Mouse (Mus musculus): Measurements from ENCODE around the gene Ttll5. TPM values are rescaled to one million over a fixed set of nuclear protein-coding genes. Genes with fewer than 3 reads are reported as not detected.

Ttll5 gene
- polyA plus RNA-seq, 1 experiment from 2014 or later = 15.5 TPM

DNA sequence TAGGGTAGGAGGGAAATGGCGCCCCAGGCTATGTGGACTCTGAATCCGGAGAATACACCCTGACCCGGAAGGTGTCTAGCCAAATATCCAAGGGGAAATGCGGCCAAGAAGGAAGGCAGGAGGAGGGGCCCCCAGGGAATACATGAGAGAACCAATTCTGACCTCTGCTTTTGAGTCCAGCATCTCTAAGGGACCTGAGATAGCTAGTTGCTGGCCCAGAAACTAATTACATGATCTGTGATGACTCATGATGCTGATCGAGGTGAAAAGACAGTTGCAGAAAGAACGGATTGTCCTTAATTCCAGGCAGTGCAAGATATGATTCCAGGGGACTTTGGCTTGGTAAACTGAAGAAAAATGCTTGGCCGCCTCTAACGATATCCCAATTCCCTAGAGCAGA is 232.5 kb downstream of the Ttll5 start:
- Histone ChIP-seq H3K27me3 (ENCODE audit: control insufficient read depth, insufficient read depth, low read length) (no peaks in the 10 kb centered on the region), H3K9me3 (replicated peaks; ENCODE audit: control insufficient read depth, low read length) (no peaks in the 10 kb centered on the region), H3K4me3 (ENCODE audit: low read length) (no peak overlapping the region), H3K36me3 (ENCODE audit: control insufficient read depth, insufficient read depth) (peaks cover 17% of the 10 kb centered on the region), H3K4me1 (ENCODE audit: control insufficient read depth, insufficient read depth, low read length) (no peaks in the 10 kb centered on the region), H3K9ac (ENCODE audit: low read length) (no peak overlapping the region), H3K4me2 (ENCODE audit: low read depth, low read length) (no peak overlapping the region), H3K27ac (ENCODE audit: low read length) (no peak overlapping the region)
- no peak for ATAC-seq (replicated peaks; ENCODE audit: extremely low read depth, insufficient read depth, low FRiP score)
- WGBS = 80% methylated on average over 8 of the region's 8 CpGs

DNA sequence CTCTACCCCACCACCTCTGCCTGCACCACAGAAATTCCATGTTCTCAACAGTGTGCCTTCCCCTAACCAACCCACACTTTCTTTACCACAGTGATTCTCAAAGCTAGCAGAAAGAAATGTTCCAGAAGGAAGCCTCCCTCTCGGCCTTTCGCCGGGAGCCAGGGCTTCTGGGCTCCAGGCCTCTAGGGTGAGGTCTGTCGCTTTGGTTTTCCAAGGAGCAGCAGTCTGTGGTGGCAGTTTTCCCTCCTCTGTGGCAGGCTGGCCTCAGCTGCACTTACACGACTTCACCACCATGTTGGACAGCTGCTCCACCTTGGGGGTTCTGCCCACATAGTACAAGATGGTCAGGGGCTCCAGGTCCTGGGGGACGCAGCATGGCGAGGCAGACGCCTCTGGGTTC is 233.1 kb downstream of the Ttll5 start:
- H3K4me3 ChIP-seq (ENCODE audit: low read length) = no peak overlapping the region

DNA sequence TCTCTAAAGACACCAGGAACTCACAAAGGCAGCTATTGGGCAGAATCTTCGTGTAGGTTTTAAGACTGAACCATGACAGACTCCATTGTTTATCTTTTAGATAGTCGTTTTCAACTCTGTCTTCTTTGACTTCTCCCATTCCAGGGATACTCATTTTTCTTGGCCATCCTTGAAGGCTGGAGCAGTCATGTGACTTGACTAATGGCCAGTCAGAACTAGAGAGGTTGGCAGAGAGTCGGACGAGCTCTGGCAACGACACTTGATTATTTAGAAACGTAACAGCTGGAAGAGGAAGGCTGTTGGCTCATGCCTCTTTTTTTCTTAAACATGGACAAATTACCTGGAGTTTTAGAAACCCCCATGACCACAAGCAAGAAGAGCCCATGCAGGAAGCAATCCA is 234.9 kb downstream of the Ttll5 start:
- Histone ChIP-seq H3K9ac (ENCODE audit: low read length) (no peak overlapping the region), H3K4me1 (ENCODE audit: control insufficient read depth, insufficient read depth, low read length) (no peaks in the 10 kb centered on the region), H3K4me3 (ENCODE audit: low read length) (no peak overlapping the region), H3K27ac (ENCODE audit: low read length) (no peak overlapping the region), H3K4me2 (ENCODE audit: low read depth, low read length) (no peak overlapping the region), H3K36me3 (ENCODE audit: control insufficient read depth, insufficient read depth) (peaks cover 23% of the 10 kb centered on the region), H3K9me3 (replicated peaks; ENCODE audit: control insufficient read depth, low read length) (no peaks in the 10 kb centered on the region), H3K27me3 (ENCODE audit: control insufficient read depth, insufficient read depth, low read length) (no peaks in the 10 kb centered on the region)
- no peak for ATAC-seq (replicated peaks; ENCODE audit: extremely low read depth, insufficient read depth, low FRiP score)
- 51% methylated on average over 6 of the region's 6 CpGs for WGBS

More for the DNA sequence above, 233.1 kb downstream of the Ttll5 start:
- H3K27me3 ChIP-seq (ENCODE audit: control insufficient read depth, insufficient read depth, low read length) = no peaks in the 10 kb centered on the region
- H3K27ac ChIP-seq (ENCODE audit: low read length) = no peak overlapping the region
- no peak for ATAC-seq (replicated peaks; ENCODE audit: extremely low read depth, insufficient read depth, low FRiP score)
- WGBS = 84% methylated on average over 8 of the region's 8 CpGs
- no peak overlapping the region for H3K4me2 ChIP-seq (ENCODE audit: low read depth, low read length)
- no peak overlapping the region for H3K9ac ChIP-seq (ENCODE audit: low read length)
- H3K36me3 ChIP-seq (ENCODE audit: control insufficient read depth, insufficient read depth) = peaks cover 17% of the 10 kb centered on the region
- H3K4me1 ChIP-seq (ENCODE audit: control insufficient read depth, insufficient read depth, low read length) = no peaks in the 10 kb centered on the region
- no peaks in the 10 kb centered on the region for H3K9me3 ChIP-seq (replicated peaks; ENCODE audit: control insufficient read depth, low read length)

DNA sequence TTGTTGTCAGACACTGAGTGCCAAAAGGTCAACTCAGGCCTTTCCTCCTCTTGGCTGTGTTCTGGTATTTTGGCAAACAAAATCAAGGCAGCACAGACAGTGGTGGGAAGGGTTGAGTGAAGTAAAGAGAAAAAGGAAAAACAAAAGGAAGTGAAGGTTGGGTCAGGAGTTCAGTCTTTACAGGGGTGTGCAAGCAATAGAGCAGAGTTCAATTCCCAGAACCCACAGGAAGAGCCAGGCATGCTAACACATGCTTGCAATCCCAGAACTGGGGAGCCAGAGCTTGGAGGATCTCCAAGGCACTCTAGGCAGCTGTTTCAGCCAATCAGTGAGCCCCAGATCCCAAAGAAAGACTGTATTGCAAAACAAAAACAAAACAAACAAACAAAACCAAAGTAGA is 240.3 kb downstream of the Ttll5 start:
- H3K4me2 ChIP-seq (ENCODE audit: low read depth, low read length) = no peak overlapping the region
- no peak overlapping the region for H3K27ac ChIP-seq (ENCODE audit: low read length)
- H3K27me3 ChIP-seq (ENCODE audit: control insufficient read depth, insufficient read depth, low read length) = no peaks in the 10 kb centered on the region
- no peaks in the 10 kb centered on the region for H3K4me1 ChIP-seq (ENCODE audit: control insufficient read depth, insufficient read depth, low read length)
- peaks cover 15% of the 10 kb centered on the region; the same call in 1 of the 2 replicates for H3K36me3 ChIP-seq (ENCODE audit: control insufficient read depth, insufficient read depth)
- ATAC-seq (replicated peaks; ENCODE audit: extremely low read depth, insufficient read depth, low FRiP score) = no peak
- H3K4me3 ChIP-seq (ENCODE audit: low read length) = no peak overlapping the region
- H3K9ac ChIP-seq (ENCODE audit: low read length) = no peak overlapping the region
- H3K9me3 ChIP-seq (replicated peaks; ENCODE audit: control insufficient read depth, low read length) = no peaks in the 10 kb centered on the region

DNA sequence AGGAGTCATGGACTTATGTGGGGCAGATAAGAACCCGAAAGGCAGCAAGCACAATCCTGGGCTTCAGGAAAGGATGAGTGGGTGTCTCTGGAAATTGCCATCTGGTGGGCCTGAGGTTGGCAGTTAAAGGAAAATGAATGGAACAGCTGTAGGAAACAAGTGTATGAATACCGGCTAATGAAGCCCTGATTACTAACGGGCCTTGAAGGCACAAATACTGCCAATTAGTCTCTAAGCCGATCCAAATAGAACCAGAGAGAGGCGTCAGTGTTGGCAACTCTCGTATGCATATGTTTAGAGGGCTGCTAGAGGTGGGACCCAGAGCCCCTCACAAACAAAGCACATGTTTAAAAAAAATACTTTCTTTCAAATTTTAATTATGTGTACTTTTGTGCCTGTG is 247.0 kb downstream of the Ttll5 start:
- H3K4me2 ChIP-seq (ENCODE audit: low read depth, low read length) = no peak overlapping the region
- ATAC-seq (replicated peaks; ENCODE audit: extremely low read depth, insufficient read depth, low FRiP score) = no peak
- H3K36me3 ChIP-seq (ENCODE audit: control insufficient read depth, insufficient read depth) = peaks cover 4% of the 10 kb centered on the region; the same call in 1 of the 2 replicates
- H3K9me3 ChIP-seq (replicated peaks; ENCODE audit: control insufficient read depth, low read length) = no peaks in the 10 kb centered on the region
- peaks cover 6% of the 10 kb centered on the region; the same call in 1 of the 2 replicates for H3K4me1 ChIP-seq (ENCODE audit: control insufficient read depth, insufficient read depth, low read length)
- no peak overlapping the region for H3K27ac ChIP-seq (ENCODE audit: low read length)
- 86% methylated on average over 6 of the region's 6 CpGs for WGBS
- no peak overlapping the region for H3K9ac ChIP-seq (ENCODE audit: low read length)
- no peak overlapping the region for H3K4me3 ChIP-seq (ENCODE audit: low read length)
- H3K27me3 ChIP-seq (ENCODE audit: control insufficient read depth, insufficient read depth, low read length) = no peaks in the 10 kb centered on the region

DNA sequence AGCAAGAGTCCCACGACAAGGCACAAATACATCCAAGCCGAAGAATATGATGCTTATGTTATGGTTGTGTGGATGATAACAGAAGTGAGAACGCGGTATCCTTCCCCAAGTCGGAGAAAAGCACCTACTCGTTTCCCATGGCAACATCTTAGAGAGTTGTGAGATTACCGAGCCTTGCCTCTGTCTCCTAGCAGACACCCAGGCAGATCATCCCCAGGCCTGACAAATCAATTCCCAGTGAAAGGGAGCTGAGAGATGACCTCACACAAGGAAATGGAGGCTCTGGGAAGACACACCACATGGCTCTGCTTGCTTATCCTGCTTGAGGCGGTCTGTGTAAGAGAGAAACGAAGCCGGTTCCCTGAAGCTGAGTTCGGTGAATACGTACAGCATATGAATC is 250.2 kb downstream of the Ttll5 start:
- ATAC-seq (replicated peaks; ENCODE audit: extremely low read depth, insufficient read depth, low FRiP score) = no peak
- WGBS = 71% methylated on average over 12 of the region's 12 CpGs
- Histone ChIP-seq H3K4me2 (ENCODE audit: low read depth, low read length) (no peak overlapping the region), H3K9me3 (replicated peaks; ENCODE audit: control insufficient read depth, low read length) (no peaks in the 10 kb centered on the region), H3K27me3 (ENCODE audit: control insufficient read depth, insufficient read depth, low read length) (no peaks in the 10 kb centered on the region), H3K9ac (ENCODE audit: low read length) (no peak overlapping the region), H3K36me3 (ENCODE audit: control insufficient read depth, insufficient read depth) (no peaks in the 10 kb centered on the region), H3K27ac (ENCODE audit: low read length) (no peak overlapping the region), H3K4me1 (ENCODE audit: control insufficient read depth, insufficient read depth, low read length) (peaks cover 19% of the 10 kb centered on the region), H3K4me3 (ENCODE audit: low read length) (no peak overlapping the region)

DNA sequence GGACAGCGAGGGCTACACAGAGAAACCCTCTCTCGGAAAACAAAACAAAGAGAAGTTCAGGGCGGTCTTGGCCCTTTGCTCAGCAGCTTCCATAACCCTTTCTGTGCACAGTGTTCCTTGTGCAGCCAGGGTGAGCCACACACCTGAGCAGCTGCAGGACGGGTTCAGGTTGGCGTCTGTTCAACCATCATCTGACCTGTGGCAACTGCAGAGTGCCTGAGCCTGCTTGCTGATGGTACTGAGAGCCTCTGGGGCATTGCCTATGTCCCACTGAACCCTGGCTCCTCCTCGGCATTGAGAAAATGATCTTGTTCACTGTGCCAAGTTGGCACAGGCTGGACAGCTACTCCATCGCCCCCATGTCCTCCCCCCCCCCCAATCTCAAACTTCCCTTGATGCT is 250.9 kb downstream of the Ttll5 start:
- no peak for ATAC-seq (replicated peaks; ENCODE audit: extremely low read depth, insufficient read depth, low FRiP score)
- no peak overlapping the region for H3K9ac ChIP-seq (ENCODE audit: low read length)

DNA sequence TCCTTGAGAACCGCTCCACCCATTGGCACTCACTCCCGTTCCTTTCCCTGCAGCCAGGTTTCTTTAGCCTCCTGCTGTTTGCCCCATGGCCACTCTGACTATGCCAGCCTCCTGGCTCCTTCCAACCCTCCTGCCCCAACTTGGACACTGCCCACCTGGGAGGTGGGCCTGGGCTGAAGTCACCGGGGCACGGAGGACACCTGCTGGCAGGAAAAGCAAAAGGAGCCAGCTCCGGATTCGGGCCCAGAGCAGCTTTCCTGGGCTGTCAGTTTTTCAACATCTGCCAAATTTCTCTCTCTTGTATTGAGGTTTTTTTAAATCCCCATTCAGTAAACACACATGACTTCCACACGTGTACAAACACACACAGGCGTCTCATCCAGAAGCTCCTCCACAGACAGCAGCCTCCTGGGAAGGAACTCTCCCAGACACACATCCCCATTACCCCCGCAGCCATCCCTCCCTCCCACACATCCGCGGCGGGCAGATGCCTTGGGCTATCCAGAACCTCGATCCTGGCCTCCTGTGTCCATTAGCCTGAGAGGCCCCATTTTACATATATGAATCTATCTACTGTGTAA is 252.0 kb downstream of the Ttll5 start:
- peaks cover 19% of the 10 kb centered on the region for H3K4me1 ChIP-seq (ENCODE audit: control insufficient read depth, insufficient read depth, low read length)

More for the DNA sequence above, 250.9 kb downstream of the Ttll5 start:
- Histone ChIP-seq H3K4me3 (ENCODE audit: low read length) (no peak overlapping the region; the same call in 1 of the 2 replicates), H3K9me3 (replicated peaks; ENCODE audit: control insufficient read depth, low read length) (no peaks in the 10 kb centered on the region), H3K4me2 (ENCODE audit: low read depth, low read length) (peak overlapping the region; percentile 78; the same call in 1 of the 2 replicates), H3K27me3 (ENCODE audit: control insufficient read depth, insufficient read depth, low read length) (no peaks in the 10 kb centered on the region), H3K4me1 (ENCODE audit: control insufficient read depth, insufficient read depth, low read length) (peaks cover 19% of the 10 kb centered on the region), H3K36me3 (ENCODE audit: control insufficient read depth, insufficient read depth) (no peaks in the 10 kb centered on the region), H3K27ac (ENCODE audit: low read length) (no peak overlapping the region)
- 81% methylated on average over 7 of the region's 7 CpGs for WGBS

DNA sequence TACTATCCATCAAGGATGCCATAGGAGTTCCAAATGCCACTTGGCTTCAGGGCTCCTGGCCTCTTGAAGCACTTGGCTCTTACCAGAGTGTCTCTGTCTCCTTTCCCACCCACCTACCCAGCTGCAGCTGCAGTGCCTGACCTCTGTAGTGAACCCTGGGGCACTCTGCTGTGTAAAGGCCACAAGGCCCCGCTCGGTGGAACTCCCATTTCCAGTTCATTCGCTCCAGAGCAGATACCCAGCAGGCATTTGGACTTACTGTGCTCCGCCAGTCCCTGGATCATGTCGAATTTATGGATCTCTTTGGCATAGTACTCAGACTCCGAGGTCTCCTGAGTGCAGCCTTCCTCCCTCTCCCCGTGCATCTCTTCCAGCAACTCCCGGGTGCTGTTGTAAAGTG is 252.9 kb downstream of the Ttll5 start:
- H3K4me2 ChIP-seq (ENCODE audit: low read depth, low read length) = peak overlapping the region; percentile 78
- no peaks in the 10 kb centered on the region for H3K36me3 ChIP-seq (ENCODE audit: control insufficient read depth, insufficient read depth)
- 45% methylated on average over 8 of the region's 8 CpGs for WGBS
- peak overlapping the region; percentile 85 for H3K9ac ChIP-seq (ENCODE audit: low read length)
- H3K4me1 ChIP-seq (ENCODE audit: control insufficient read depth, insufficient read depth, low read length) = peaks cover 22% of the 10 kb centered on the region
- no peak for ATAC-seq (replicated peaks; ENCODE audit: extremely low read depth, insufficient read depth, low FRiP score)
- H3K27ac ChIP-seq (ENCODE audit: low read length) = peak overlapping the region; percentile 93; the same call in 1 of the 2 replicates
- H3K27me3 ChIP-seq (ENCODE audit: control insufficient read depth, insufficient read depth, low read length) = no peaks in the 10 kb centered on the region
- peak overlapping the region; percentile 65 for H3K4me3 ChIP-seq (ENCODE audit: low read length)
- no peaks in the 10 kb centered on the region for H3K9me3 ChIP-seq (replicated peaks; ENCODE audit: control insufficient read depth, low read length)

More for the DNA sequence above, 252.0 kb downstream of the Ttll5 start:
- Histone ChIP-seq H3K4me2 (ENCODE audit: low read depth, low read length) (peak overlapping the region; percentile 78), H3K36me3 (ENCODE audit: control insufficient read depth, insufficient read depth) (no peaks in the 10 kb centered on the region), H3K4me3 (ENCODE audit: low read length) (peak overlapping the region; percentile 65), H3K27me3 (ENCODE audit: control insufficient read depth, insufficient read depth, low read length) (no peaks in the 10 kb centered on the region), H3K9me3 (replicated peaks; ENCODE audit: control insufficient read depth, low read length) (no peaks in the 10 kb centered on the region), H3K27ac (ENCODE audit: low read length) (no peak overlapping the region), H3K9ac (ENCODE audit: low read length) (peak overlapping the region; percentile 50)
- 12% methylated on average over 13 of the region's 13 CpGs for WGBS
- no peak for ATAC-seq (replicated peaks; ENCODE audit: extremely low read depth, insufficient read depth, low FRiP score)

All from heart, embryonic 16.5 days (tissue).